Mouse (Mus musculus) frontal cortex, adult (tissue): Measurements from ENCODE around the gene Yae1d1.
A peak's percentile ranks its signal among the peaks of the same experiment; 100 is the strongest.
"Not testable (repeated sequence)": the region's sequence is repeated elsewhere in the genome, so short reads cannot be mapped to it uniquely, and the experiment has no call there.

Experiments used
- ATAC-seq: cut with Nextera tagmentation; 2 replicates; pipeline ENCODE4 v1.9.2; 2017; ENCODE audit warnings: mild to moderate bottlenecking, moderate library complexity, mixed read lengths; ENCODE audit not compliant: low TSS enrichment

Yae1d1 gene

DNA sequence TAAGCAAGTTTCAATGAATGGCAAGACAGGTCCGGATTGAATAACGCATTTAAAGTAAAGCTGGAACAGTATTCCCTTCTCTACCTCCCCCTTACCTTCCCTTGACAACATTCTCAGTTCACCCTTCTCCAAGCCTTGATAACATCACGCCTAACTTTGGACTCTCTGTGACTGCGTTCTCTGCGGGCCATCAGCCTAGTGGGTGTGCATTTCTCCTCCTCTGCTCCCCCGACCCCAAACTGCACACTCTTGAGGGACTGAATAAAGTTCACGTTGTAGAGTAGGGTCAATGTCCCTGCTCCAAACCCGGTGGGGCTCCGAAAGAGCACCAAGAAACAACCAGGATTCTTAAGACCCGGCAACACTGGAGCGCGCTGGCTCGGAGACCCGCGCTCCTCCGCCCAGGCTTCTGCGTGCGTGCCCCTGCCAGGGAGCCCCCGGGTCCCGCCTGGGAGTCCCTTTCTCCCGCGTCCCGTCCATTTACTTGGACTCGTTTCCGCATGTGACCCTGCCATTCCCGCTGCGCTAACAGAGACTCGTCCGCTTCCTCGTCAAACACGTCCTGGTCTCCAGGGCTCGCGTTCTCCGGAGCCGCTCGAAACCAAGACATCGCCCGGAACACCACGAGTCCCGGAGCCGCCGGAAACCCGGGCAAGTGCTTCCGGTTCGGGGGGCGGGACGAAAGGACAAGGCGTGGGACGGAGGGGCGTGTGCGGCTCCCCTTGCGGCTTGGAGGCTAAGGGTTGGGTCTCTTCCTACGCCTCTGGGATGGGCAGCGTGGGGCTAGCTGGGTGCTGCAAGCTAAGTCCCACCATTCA lies at the start of gene Yae1d1:
Yae1d1 (minus strand) TSS at position 653 of the 818 bp plus-strand sequence.
- ATAC-seq: peak; percentile 99

DNA sequence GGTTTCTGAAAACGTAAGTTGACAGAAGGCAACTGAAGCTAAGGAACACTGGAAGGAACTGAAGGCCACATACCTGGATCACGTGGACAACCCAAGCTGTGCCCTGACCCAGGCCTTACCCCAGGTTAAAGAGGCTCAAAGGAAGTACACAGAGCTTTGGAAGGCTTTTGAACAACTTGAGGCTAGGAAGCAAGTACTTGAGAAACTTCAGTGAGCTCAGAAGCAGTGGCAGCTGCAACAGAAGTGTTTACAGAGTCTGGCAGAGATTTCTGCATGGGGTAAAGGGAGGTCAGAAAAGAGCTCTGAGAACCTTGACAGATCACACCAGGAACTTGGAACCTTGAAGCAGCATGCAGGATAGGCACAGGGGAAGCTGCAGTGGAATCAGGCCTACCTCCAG lies 45.7 kb upstream of the Yae1d1 start:
- ATAC-seq: no peak

DNA sequence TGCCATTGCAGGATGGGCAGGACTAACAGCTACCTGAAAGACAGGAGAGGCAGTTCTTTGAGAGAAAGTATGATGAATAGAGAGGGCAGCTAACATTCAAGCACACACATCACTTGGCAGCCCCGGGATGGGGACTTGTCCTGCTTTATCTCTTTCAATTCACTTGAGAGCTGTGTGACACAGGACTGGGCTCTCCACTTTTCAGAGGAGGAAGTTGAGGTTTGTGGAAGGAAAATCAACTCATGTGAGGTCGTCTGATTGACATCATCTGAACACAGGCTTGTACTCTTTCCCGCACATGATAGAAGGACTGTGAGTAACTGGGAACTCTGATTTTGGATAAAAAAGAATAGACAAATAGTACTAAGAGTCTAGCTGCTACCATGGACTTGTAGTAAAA lies 23.5 kb upstream of the Yae1d1 start:
- ATAC-seq: no peak

DNA sequence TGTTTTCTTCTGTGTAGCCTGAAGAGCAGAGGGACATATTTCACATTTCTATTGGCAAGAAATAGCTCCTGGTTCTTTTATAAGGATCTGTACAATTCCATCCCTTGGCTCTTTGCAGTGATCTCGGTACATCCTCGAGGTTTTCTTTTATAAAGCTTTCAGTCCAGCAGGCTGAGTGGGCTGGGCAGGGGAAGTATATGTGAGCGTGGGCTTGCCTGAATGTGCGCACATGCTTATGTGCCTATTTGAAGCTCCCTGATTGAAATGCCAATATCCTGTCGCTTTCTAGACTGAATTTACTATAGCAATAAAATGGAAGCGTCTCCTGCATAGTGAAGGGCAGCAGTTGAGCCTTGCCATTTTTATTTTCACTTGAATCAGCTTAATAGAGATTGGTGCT lies 20.1 kb upstream of the Yae1d1 start:
- peak; percentile 94 for ATAC-seq

DNA sequence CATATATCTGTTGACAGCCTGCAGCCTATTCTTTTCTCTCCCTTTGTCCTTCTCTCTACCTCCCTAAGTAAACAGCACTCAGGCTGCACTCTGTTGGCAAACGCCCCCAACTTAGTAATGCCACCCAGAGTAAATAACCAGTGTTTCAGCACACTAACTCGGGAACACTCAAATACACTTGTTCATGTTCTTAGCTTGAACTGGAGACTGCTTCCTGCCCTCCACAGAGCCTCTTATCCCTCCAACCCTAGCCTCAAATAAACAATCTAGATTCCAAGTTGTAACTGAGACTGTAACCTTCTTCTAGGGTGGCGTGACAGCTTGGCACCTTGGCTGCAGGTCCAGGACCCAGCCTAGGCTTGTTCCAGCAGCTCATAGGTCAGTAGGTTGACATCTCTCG lies 17.9 kb upstream of the Yae1d1 start:
- no peak for ATAC-seq

DNA sequence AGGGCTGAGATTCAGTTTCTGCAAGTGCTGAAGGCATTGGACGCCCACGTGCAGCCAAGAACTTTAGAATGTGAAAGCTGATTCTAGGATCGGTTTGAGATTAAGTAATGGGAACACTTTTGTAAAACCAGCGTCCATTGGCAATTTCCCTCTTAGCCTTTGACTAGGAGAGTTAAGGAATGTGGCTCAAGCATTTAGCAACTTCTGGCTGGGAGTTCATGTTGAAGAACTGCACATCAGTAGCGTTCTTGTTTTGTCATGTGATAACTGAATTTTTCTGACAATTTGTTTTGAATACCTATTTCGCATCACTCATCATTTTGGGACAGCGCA lies 332 bp upstream of the Yae1d1 start:
- no peak for ATAC-seq

DNA sequence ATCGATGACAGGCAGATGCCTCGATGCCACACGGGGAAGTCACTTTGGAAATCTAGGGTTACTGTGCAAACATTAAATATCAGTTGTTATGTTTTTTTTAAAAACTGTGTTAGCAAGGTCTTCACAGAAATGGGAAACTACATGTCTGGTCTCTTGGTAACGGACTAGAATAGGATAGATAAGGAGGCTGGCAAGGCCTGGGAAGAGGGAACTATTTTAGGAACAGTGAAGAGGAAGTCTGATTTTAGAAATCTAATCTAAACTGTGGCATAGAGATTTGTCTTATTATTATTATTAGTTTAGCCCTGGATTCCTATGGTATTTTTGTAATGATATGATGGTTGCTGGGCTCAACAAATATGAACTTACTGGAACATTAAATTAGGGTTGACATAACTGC lies 1.1 kb downstream of the Yae1d1 start:
- no peak for ATAC-seq

DNA sequence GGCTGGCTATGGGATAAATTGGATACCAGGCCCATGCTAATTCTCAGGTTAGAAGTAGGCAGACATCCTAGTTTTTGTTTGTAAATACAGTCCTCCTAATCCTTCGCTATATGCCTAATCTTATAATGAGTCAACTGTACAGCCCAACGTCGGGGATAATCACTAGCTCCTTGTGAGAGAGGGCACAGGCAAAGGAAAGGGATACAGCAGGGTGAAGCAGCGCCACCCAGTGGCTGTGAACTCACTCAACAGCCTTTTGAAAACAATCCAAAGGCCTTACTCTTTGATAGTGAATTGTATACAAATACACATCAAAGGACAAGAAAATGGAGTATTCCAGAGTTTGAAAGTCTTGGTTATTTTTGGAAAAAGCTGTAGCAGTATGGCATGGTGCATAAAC lies 10.0 kb downstream of the Yae1d1 start:
- peak; percentile 96 for ATAC-seq

DNA sequence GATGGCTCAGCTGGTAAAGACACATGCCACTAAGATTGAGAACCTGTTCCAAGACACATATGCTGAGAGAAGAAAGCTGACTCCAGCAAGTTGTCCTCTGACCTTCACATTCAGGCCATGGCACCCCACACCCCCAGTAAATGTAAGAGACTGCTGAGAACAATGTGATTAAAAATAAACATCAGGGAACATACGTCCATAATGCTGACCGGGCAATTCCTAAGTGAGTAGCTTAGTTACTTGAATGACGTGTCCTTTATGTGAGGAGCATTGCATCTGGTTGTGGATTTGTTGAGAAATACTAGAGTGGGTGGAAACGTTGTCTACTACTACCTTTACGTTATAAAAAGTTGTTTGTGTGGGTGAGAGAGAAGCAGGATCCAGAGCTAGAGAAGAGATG lies 10.5 kb downstream of the Yae1d1 start:
- ATAC-seq: no peak

DNA sequence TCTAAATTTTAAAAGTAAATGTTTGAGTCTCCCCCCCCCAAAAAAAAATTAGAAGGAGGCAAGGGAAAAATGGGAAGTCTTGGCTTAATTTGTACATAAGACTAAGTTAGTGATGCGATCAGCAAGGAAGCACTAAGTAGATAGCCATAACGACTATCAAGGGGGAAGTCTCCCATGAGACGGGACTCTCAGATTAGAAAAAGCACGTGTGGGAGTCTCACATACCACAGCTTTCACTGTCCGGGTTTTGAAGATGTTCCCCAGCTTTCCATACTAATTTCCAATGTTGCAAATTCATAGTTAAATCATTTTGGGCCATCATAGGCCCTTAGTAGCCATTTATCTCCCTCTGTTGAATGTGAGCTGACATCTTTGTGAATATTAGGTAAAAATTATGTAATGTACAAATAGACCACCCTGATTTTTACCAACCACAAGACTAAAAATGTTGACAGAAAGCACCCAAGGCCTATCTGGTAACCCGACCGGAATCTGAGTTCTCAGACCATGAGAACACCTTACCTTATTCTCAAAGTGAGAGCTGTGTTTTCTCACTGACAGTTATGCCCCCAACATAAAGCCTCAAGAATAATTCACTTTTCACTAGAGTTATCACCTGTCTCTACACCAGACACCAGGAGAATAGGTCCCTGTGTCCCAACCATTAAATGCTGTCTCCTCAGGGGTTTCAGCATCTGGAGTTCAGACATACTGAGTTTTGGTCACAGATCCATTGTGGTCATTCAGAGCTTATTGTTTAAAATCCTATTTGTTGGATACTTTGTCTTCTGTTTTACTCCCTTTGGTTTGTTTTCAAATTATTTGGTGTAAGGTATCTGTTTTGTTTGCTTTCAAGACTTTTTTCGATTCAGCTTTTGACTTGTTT lies 16.1 kb downstream of the Yae1d1 start:
- no peak for ATAC-seq

DNA sequence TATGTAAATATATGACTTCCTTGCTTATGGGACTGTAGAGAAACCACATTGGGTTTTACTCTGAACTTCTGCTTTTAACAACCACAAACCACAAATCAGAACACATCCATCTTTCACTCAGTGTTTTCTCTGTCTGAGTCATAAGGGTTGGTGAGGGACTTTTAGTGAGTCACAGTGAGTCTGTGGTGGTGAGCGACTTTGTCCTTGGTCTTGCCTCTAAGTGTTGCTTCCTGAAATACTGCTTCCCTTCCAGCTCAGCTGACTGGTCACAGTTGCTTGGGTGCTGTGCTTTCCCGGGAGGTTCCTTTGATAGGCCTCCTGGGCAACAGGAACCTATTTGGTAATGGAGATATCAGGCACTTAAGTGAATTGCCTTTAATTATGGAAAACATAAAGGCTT lies 17.3 kb downstream of the Yae1d1 start:
- peak; percentile 64; the same call in 1 of the 2 replicates for ATAC-seq

DNA sequence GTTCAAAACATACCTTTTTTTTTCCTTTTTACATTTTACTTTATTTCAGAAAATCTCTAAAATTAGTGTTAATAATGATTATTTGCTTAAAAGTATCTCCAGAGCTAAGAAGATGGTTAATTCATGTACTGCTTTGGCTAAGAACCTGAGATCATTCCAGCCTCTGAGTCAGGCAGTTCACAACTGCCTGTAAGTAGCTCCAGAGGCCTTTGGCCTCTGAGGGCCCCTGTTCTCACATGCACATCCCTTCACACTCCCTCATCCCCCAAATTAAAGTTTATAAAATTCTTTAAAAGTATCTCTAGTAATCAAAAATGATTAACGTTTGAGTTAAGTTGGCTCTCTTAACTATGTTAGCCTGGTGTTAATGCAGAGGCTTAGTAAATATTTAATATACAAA lies 17.7 kb downstream of the Yae1d1 start:
- no peak for ATAC-seq

DNA sequence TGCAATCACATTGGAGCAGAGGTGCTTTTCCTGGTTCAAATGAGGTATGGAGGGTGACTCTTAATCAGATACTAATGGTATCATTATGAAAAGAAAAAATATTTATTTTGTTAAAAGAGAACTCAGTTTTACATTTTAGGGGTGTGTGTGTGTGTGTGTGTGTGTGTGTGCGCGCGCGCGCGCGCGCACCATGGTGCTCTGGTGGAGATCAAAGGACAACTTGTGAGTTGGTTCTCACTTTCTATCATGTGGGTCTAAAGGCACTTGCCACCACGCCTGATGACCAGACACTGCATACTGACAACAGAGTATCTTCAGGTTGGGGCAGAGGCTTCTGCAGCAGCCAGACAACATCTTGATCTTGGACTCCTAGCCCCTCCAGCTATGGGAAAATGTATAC lies 18.4 kb downstream of the Yae1d1 start:
- ATAC-seq: no peak

DNA sequence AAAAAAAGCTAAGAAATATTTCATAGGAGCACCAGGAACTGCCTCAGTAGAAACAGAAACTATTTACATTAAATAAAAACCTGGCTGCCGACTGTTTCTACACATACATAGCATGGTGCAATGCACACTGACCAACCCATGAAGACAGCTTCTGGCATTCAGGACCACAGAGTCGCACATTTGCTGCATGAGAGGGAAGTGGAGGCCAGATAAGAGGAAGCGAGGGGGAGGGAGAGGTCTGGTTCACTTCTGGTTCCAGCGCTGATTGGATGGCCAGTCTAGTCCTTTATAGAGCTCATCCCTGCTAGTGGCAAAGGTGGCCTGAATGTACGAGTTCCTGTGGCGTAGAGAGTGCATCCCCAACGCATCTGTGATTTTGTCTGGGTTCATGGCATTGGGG lies 32.5 kb downstream of the Yae1d1 start:
- no peak for ATAC-seq

DNA sequence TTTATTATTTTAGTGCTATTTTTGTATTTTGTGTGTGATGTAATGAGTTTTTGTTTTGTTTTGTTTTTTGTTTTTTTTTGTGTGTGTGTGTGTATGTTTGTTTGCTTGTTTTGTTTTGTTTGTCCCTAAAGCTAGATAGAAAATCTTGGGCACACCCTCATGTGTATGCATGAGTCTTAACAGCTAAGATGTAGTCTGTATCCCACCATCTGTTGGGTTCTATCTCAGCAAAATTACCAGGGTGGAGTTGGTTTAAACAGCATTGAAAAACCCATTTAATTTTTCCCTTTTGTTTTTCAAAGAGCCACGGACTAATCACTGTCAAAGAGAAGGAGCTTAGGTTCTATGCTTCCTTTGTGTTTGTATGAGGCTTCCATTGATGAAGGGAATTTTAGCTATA lies 38.9 kb downstream of the Yae1d1 start:
- ATAC-seq: peak; percentile 62

DNA sequence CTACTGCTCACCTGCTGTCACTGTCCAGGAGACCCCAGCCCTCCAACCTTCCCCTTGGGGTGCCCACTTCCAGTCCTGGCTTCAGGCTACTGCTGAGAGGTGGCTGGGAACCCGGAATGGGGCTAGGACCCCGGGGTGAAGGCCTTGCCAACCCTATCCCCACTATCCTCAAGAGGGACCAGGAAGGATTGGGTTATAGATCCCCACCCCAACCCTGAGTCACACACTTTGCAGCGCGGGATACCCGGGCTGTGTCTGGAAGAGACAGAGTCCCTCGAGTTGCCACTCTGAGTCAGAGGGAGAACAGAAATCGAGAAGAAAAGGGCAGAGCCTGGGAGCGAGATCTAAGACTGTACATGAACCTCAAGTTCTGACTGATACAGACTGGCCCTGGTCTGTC lies 42.6 kb downstream of the Yae1d1 start:
- ATAC-seq: not testable (repeated sequence)

DNA sequence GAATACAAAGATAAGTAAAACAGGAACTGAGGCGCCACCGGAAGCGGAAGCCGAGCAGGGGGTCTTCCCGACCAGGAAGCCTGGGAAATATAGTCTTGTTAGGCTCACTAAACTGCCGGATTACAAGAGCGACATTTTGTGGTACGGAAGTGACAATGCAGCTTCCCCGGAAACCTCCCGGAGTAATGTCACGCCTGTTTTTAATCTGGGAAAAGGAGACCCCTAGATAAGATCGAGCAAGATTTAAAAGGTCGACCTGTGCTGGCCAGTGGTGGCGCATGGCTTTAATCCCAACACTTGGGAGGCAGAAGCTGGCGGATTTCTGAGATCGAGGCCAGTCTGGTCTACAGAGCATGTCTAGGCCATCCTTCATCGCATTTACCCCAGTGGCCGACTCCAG lies 43.6 kb downstream of the Yae1d1 start:
- ATAC-seq: no peak

DNA sequence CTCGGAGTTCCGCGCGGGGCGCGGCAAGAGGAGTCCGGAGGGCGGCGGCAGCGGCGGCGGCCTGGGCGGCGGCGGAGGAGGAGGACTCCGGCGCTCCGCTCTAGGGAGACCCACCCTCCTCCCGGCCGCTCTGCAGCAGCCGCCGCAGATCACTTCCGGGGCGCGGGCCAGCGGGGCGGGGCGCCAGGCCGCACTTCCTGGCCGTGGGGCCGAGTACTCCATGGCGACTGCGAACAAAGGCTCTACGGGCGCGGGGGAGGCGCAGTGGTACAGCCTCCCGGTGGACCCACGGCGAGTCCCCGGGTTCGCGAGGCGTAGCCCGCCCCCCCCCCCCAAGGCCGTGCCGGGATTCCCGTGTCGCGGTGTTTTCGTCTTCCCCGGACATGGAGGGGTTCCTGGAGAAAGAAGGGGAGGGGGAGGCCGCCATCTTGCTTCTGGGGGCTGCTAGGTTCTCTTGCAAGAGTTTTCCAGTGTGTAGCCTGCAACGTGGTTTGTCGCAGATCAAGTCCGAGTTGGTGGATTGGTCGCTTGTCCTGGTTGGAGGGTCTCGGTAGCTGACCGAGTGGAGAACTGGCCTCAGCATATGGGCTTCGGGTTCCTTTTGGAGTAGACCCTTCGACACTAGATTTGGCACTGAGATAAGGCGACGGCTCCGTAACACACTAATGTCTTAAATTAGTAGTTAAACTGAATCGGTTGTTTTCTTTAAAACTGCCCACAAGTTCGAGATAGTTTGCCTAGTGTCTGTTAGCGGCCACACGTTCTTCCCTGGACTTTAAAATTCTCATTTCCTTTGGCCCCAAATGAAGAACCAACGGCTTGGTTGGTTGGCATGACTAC lies 48.9 kb downstream of the Yae1d1 start, which contains the start of gene Rala:
Rala (minus strand) TSS at position 162 of the 840 bp plus-strand sequence.
- ATAC-seq: peak; percentile 96

DNA sequence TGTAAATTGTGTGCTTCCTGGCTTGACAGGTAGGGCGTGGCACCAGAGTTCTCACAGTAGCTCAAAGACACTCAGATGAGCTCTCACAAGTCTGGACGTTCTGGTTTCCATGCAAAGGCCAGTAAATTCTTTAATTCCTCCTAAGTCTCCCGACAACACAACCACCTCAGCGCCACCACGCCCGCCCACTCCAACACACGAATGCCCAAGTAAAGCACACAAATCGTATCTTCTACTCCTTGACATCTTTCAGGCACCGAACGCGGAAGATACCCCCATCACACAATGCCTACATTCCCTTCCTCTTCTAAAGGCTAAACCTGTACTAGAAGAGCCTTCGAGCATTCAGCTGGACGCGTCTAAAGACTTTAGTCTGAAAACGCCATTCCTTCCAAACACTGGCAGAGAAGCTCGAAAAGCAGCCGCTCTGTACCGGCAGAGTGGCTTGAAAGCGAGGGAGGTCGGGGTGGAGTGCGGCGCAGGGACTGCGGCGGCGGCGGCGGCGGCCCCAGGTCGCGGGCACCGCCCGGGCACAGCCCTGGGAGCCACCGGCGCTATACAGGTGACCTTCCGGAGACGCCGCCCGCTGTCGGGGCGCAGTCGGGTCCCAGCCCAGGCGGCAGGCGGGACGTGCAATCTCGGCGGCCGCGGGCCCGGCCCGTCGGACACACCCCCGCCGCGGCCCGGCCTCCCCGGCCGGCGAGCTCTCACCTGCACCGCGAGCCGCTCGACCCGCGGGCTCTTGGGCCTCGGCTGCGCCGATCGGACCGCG lies 49.7 kb downstream of the Yae1d1 start:
- ATAC-seq: peak; percentile 67

DNA sequence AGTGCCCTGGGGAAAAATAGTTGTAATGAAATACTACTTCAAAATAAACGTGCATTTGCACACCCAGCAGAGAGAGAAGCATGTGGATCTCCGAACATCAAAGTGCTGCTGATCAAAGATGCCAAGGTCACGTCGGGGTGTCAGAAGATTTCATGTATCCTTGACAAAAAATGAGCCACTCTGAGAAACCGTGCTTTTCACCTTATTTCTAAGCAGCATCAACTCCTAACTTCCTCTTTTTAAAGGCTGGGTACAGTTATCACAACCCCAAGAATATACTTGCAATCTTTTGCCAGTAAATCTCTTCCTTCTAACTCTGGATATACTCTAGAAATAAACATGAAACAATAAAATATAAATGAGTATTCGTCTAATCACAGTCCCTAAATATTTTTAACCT lies 50.8 kb downstream of the Yae1d1 start:
- no peak for ATAC-seq
